Mouse (Mus musculus) lung, adult 18-20 months (tissue): ENCODE results near the gene Klhdc7b.
A peak's percentile ranks its signal among the peaks of the same experiment; 100 is the strongest.
"Not testable (repeated sequence)": the region's sequence is repeated elsewhere in the genome, so short reads cannot be mapped to it uniquely, and the experiment has no call there.

ENCODE experiments used
- DNase-seq, 2 experiments: peaks; one replicate each; pipeline ENCODE4 v3.0.0; 2022; ENCODE audit warnings: mixed read lengths in 2 of 2

Klhdc7b gene

GRCm38 (mm10) chr15:89428821-89429351 is 44.2 kb downstream of the Klhdc7b start:
- DNase-seq, result no peak

DNA sequence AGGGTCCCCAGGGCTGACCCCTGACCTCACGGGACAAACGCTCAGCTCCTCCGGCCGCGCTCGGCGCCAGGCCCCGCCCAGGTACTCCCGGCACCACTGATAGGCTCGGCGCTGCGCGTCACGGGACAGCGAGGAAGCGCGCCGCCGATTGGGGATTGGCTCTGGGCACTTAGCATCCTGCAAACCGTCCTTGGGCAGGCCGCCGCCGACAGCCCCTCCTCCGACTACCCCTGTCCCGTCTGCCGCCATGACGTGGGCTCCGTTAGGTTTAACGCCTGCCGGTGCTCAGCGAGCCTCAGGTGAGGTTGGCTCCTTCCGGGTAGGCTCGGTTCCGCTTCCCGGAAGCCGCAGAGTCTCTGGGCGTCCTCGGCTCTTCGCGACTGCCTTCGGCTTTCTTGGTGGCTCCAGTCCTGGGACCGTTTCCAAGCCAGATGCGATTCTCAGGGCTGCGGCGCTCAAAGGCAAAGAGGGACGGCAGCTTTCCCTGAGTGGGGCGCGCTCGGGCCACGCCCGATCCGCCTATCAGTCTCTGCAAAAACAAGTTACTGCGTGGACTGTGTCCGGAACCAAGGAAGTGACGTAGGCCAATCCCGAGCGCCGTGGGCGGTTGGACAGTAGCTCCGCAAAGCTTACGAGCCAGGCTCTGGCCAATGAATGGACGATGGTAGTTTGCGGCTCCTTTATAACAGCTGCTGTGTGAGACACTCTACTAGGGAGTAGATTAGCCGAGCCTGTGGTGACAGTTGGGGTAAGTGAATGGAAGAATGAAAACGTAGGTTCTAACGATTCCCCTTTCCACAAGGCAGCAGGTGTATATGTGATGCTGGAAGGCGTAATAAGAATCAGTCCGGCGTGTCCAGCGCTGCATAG is 44.9 kb downstream of the Klhdc7b start, which contains the start of the genes C730034F03Rik, Gm44502 and Chkb:
Gene C730034F03Rik, plus strand, starts transcription at position 238 of the 870 bp plus-strand sequence.
Gene Gm44502, minus strand, starts transcription at position 345 of the 870 bp plus-strand sequence.
Gene Chkb, minus strand, starts transcription at position 557 of the 870 bp plus-strand sequence.
- DNase-seq, result peak; percentile 93 to 95

DNA sequence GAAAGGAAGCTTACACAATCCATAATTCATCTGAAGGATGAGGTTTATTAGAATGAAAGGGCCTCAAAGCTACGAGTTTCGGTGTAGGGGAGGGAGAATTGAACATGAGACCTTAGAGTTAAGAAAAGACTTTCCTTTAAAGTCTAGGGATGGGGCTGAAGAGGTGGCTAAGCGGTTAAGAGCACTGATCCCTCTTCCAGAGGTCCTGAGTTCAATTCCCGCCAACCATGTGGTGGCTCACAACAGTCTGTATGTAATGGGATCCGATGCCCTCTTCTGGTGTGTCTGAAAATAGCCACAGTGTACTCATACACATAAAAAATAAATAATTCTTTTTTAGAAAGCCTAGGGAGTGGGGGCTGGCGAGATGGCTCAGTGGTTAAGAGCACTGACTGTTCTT is 45.6 kb downstream of the Klhdc7b start:
- DNase-seq, result no peak

DNA sequence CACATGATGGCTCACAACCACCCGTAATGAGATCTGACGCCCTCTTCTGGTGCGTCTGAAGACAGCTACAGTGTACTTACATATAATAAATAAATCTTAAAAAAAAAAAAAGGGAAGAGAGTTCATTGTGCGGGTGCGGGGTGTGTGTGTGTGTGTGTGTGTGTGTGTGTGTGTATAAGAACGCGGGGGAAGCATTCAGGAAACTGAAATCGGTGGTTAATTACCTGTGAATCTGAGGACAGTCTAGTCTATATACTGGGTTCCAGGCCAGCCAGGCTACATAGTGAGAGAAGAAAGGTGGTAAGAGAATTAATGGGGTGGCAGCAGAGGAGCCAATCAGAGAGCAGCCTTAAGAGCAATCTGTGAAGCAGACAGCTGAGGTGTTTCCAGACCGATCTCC is 46.1 kb downstream of the Klhdc7b start:
- DNase-seq, result not testable (repeated sequence)

- no peak for DNase-seq
These were observed 46.6 kb downstream of the Klhdc7b start for GRCm38 (mm10) chr15:89431271-89431670.

DNA sequence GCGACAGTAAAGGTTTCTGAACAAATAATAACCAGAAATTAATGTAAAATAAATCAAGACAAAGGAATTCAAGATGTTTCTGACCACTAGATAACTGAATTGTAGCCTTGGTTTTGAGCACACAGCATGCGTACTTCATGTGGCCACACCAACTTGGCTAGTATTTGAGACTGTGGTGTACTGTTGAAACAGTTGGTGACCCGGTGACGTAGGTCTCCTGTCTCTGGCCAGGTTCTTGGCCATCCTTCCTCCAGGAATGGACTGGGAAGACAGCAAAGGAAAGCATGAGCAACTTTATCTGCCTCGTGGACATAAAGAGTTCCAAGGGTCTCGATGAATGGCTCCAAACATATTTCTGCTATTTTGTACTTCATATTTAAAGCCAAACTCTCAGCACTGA is 47.1 kb downstream of the Klhdc7b start:
- no peak for DNase-seq

GRCm38 (mm10) chr15:89432946-89433345 is 48.2 kb downstream of the Klhdc7b start:
- no peak for DNase-seq

- DNase-seq, result no peak
These were observed 49.4 kb downstream of the Klhdc7b start for GRCm38 (mm10) chr15:89434136-89434535.

DNA sequence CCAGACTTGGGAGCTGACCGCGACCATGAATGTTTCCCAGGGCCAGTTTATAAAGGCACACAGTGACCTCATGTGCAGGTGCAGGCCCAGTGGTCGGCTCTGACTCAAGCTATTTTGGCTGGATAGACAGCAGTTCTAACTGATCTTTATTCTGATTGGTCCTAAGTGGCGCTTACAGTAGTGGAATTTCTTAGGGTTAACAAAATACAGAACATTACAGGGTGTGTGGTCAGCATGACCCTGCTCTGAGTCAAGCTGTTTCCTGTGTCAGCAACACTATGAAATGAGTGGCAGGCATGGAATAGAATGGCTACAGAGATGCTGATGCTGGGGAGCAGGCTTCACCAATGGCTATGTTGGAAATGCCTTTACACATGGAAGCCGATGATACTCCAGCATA is 51.2 kb downstream of the Klhdc7b start:
- DNase-seq, result no peak
